Mouse (Mus musculus): ENCODE results near the gene Tbc1d1. TPM values are rescaled to one million over a fixed set of nuclear protein-coding genes. Genes with fewer than 3 reads are reported as not detected.

Tbc1d1 gene
- polyA plus RNA-seq, 1 experiment from 2014 or later, result 36.3 TPM

DNA sequence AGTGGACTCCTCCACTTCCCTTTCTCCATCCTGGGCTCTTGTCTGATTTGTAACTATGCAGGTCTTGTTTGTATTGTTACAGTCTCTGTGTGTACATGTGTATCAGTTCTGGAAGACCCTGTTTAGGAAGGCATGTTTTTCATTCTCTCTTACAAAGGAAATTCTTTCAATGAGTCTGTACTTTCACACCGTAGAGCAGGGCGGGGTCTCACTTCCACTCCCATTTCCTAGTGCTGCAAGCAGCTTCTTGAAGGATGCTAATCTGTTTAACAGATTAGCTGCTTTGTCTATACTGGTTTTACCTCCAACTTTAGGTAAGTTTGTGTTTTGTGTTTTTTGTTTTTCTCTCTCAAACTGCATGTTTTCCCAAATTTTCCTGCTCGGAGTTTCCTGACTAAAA is 230.9 kb downstream of the Tbc1d1 start:
- Histone ChIP-seq H3K4me2 (no peak overlapping the region), H3K27ac (no peak overlapping the region), H3K27me3 (no peaks in the 10 kb centered on the region), H3K36me3 (no peaks in the 10 kb centered on the region), H3K9me3 (replicated peaks) (no peaks in the 10 kb centered on the region), H3K4me1 (peaks cover 62% of the 10 kb centered on the region), H3K4me3 (replicated peaks) (no peak overlapping the region), H3K9ac (no peak overlapping the region)
- 76% methylated on average over 3 of the region's 3 CpGs for WGBS
- no peak for ATAC-seq (replicated peaks; ENCODE audit: low FRiP score)

- 7% methylated on average over 6 of the region's 6 CpGs for WGBS
- Histone ChIP-seq H3K36me3 (no peaks in the 10 kb centered on the region), H3K27me3 (no peaks in the 10 kb centered on the region), H3K9ac (no peak overlapping the region), H3K9me3 (replicated peaks) (no peaks in the 10 kb centered on the region), H3K4me2 (no peak overlapping the region), H3K4me3 (replicated peaks) (no peak overlapping the region), H3K27ac (peak overlapping the region; percentile 85), H3K4me1 (peaks cover 58% of the 10 kb centered on the region)
- ATAC-seq (replicated peaks; ENCODE audit: low FRiP score), result peak; percentile 74
Measured at GRCm38 (mm10) chr5:64389202-64389929, 233.3 kb downstream of the Tbc1d1 start.

DNA sequence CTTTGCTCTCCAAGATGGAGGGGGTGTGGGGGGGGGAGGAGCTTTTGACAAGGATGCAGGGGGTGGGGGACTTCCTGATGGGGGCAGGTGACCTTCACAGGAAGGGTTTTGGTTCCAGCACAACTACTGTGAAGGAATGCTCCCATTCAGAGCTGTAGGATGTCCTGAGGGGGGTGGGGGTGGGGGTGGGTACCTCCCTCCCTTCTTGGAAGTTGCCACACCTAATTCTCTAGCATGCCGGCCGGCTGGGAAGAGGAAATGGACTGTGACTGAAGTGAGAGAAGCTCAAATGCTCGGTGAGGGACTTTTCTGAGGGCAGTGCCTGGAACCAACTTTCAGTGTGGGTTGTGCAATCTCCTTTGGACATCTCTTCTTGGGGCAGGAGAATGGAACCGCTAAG is 235.2 kb downstream of the Tbc1d1 start:
- 34% methylated on average over 4 of the region's 4 CpGs for WGBS

DNA sequence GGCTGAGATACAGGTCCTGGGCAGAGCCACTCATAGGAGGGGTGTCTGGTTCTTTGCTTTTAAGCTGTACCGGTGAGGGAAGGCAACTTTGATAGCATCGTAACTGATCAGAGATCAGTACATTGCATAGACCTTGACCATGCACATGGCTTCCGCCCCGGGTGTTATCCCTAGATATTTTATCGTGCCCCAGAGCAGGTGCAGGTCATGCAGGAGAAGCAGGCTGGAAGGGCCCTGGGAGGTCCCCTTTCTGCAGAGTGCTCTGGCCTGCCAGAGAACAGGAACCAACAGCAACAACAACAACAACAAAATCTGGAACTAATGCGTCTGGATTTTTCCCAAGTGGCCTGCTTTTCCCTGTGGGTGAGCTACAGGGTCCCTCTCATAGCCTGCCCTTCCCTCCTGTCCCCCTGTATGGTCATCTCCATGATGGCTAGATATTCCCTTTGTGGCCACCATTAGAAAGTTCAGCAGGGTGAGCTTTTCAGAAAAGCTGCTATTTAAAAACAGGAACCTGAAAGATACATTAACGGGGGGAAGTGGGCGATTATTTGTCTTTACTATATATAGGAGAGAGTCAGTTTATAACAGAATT is 236.4 kb downstream of the Tbc1d1 start:
- no peak for ATAC-seq (replicated peaks; ENCODE audit: low FRiP score)
- 79% methylated on average over 8 of the region's 8 CpGs for WGBS

More for the DNA sequence above, 235.2 kb downstream of the Tbc1d1 start:
- ATAC-seq (replicated peaks; ENCODE audit: low FRiP score), result peak; percentile 70
- Histone ChIP-seq H3K27me3 (no peaks in the 10 kb centered on the region), H3K4me3 (replicated peaks) (no peak overlapping the region), H3K9ac (no peak overlapping the region), H3K9me3 (replicated peaks) (no peaks in the 10 kb centered on the region), H3K4me1 (peaks cover 55% of the 10 kb centered on the region), H3K36me3 (no peaks in the 10 kb centered on the region), H3K4me2 (no peak overlapping the region), H3K27ac (peak overlapping the region; percentile 43)

DNA sequence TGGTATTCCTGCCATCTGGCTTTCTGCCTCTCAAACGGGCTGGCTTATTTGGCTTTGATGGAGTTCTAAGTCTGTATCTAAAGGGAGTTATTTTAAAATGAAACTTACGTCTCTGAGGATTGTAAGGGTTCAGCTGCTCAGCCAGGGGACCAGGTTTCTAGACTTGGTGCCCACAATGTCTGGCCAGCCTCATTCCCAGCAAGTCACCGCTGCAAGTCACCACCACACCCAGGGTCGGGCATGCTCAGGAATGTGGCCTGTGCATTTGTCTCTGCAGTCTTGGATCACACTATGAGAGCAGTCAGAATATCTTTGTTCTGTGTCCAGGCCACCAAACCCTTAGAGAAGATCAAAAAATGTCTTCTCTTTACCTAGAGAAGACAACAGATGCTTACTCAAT is 237.4 kb downstream of the Tbc1d1 start:
- Histone ChIP-seq H3K27me3 (no peaks in the 10 kb centered on the region), H3K4me3 (replicated peaks) (no peak overlapping the region), H3K36me3 (no peaks in the 10 kb centered on the region), H3K27ac (no peak overlapping the region), H3K9me3 (replicated peaks) (no peaks in the 10 kb centered on the region), H3K4me2 (no peak overlapping the region), H3K4me1 (peaks cover 46% of the 10 kb centered on the region), H3K9ac (no peak overlapping the region)
- ATAC-seq (replicated peaks; ENCODE audit: low FRiP score), result no peak
- WGBS, result 86% methylated on average over 4 of the region's 4 CpGs

More for the DNA sequence above, 236.4 kb downstream of the Tbc1d1 start:
- Histone ChIP-seq H3K4me3 (replicated peaks) (no peak overlapping the region), H3K4me1 (peaks cover 52% of the 10 kb centered on the region), H3K4me2 (no peak overlapping the region), H3K9me3 (replicated peaks) (no peaks in the 10 kb centered on the region), H3K36me3 (no peaks in the 10 kb centered on the region), H3K27me3 (no peaks in the 10 kb centered on the region), H3K9ac (no peak overlapping the region), H3K27ac (peak overlapping the region; percentile 43; the same call in 1 of the 2 replicates)

GRCm38 (mm10) chr5:64398155-64398554 is 242.1 kb downstream of the Tbc1d1 start:
- Histone ChIP-seq H3K9me3 (replicated peaks) (no peaks in the 10 kb centered on the region), H3K27ac (no peak overlapping the region), H3K36me3 (no peaks in the 10 kb centered on the region), H3K9ac (no peak overlapping the region), H3K27me3 (no peaks in the 10 kb centered on the region), H3K4me2 (no peak overlapping the region), H3K4me1 (0 out of 2 replicates have a peak, but pooled peaks cover under 1% of the 10 kb centered on the region), H3K4me3 (replicated peaks) (no peak overlapping the region)
- WGBS, result 76% methylated on average over 13 of the region's 13 CpGs
- ATAC-seq (replicated peaks; ENCODE audit: low FRiP score), result no peak

- Histone ChIP-seq H3K4me2 (no peak overlapping the region), H3K4me1 (no peaks in the 10 kb centered on the region), H3K9me3 (replicated peaks) (no peaks in the 10 kb centered on the region), H3K36me3 (no peaks in the 10 kb centered on the region), H3K4me3 (replicated peaks) (no peak overlapping the region), H3K27ac (no peak overlapping the region), H3K27me3 (no peaks in the 10 kb centered on the region), H3K9ac (no peak overlapping the region)
- ATAC-seq (replicated peaks; ENCODE audit: low FRiP score), result no peak
- 92% methylated on average over 4 of the region's 4 CpGs for WGBS
Measured at GRCm38 (mm10) chr5:64400742-64401141, 244.6 kb downstream of the Tbc1d1 start.

Small RNA genes within 50 kb of the gene (microRNA-seq; reads per million reads assigned to microRNA genes)
- not detected for gene Gm22395

Other genes with a start within 250 kb of the Tbc1d1 start
- gene Rell1, start 187.4 kb upstream of the Tbc1d1 start, polyA plus RNA-seq (2015; fragmentation: Nextera tagmentation; extraction: Ambion mirVana), result 24.0 and 25.5 TPM in 2 replicates
- gene Pgm2, start 63.4 kb upstream of the Tbc1d1 start, polyA plus RNA-seq (2015; fragmentation: Nextera tagmentation; extraction: Ambion mirVana), result 38.1 and 39.0 TPM in 2 replicates